Mouse (Mus musculus) heart, adult 2 months (tissue): ENCODE data around the gene Kcnh1.

Source experiments
- CTCF ChIP-seq: fragments of 200-600 bp; IDR thresholded peaks from 2 replicates; pipeline ENCODE4 v1.8.1; 2022; ENCODE audit warnings: antibody characterized with exemption, mild to moderate bottlenecking, moderate library complexity
- EP300 ChIP-seq: fragments of 200-500 bp; IDR thresholded peaks from 2 replicates; pipeline ENCODE4 v1.6.1; 2011; ENCODE audit warnings: low read depth, low read length, control low read depth; ENCODE audit not compliant: insufficient read depth
- POLR2A ChIP-seq: fragments of 200-500 bp; IDR thresholded peaks from 2 replicates; pipeline ENCODE4 v1.6.1; 2011; ENCODE audit warnings: mild to moderate bottlenecking, low read depth, low read length, control low read depth; ENCODE audit not compliant: insufficient read depth

- no peak for TF ChIP-seq CTCF
- no peak for TF ChIP-seq EP300
- TF ChIP-seq POLR2A, result no peak
Measured at GRCm38 (mm10) chr1:192265704-192266103, 75.1 kb downstream of the Kcnh1 start.
